Mouse (Mus musculus): Measurements from ENCODE around the gene Scai.

DNA sequence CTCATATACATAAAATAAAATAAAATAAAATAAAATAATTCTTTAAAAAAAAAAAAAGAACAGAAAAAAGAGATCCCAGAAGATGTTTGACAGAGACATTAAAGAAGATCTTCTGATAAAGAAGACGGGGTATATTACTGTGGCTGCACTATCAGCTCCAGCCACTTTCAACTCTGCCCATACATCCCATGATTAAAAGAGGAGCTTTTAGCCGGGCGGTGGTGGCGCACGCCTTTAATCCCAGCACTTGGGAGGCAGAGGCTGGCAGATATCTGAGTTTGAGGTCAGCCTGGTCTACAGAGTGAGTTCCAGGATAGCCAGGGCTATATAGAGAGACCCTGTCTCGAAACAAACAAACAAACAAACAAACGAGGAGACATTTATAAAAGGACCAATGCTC, 76.4 kb downstream of the Scai start:
- TF ChIP-seq POLR2A (IDR thresholded peaks at IDR 0.05; ENCODE audit: extremely low read depth, insufficient read depth, low read length): no peak
- no peak for TF ChIP-seq CTCF (IDR thresholded peaks at IDR 0.05; ENCODE audit: low read depth, low read length)
